Mouse (Mus musculus) myocyte (in vitro differentiated cells): ENCODE results near the gene Zmynd10.

Experiments
- CEBPB ChIP-seq: IDR thresholded peaks from 2 replicates; pipeline ENCODE4 v1.6.1; 2011; ENCODE audit warnings: mild to moderate bottlenecking, moderate library complexity; ENCODE audit not compliant: poor library complexity, insufficient read depth, severe bottlenecking
- E2F4 ChIP-seq: IDR thresholded peaks from one replicate; pipeline ENCODE4 v1.6.1; 2011; ENCODE audit warnings: mild to moderate bottlenecking, control low read depth, moderate library complexity; ENCODE audit not compliant: insufficient read depth
- MAX ChIP-seq: IDR thresholded peaks from one replicate; pipeline ENCODE4 v1.6.1; 2011; ENCODE audit warnings: low read depth, mild to moderate bottlenecking, control low read depth
- MYOD1 ChIP-seq, 3 experiments: IDR thresholded peaks; one replicate each; pipeline ENCODE4 v1.6.1; 2011; ENCODE audit warnings: control low read depth in 2 of 3, low read depth in 2 of 3, mild to moderate bottlenecking in 2 of 3, moderate library complexity in 1 of 3; ENCODE audit not compliant: insufficient read length in 2 of 3, control insufficient read depth in 1 of 3
- POLR2A ChIP-seq: IDR thresholded peaks from one replicate; pipeline ENCODE4 v1.6.1; 2011; ENCODE audit warnings: low read depth, mild to moderate bottlenecking, control low read depth, moderate library complexity; ENCODE audit not compliant: insufficient read length
- POLR2AphosphoS2 ChIP-seq: IDR thresholded peaks from one replicate; pipeline ENCODE4 v1.6.1; 2011; ENCODE audit warnings: low read depth, control low read depth; ENCODE audit not compliant: insufficient read length
- REST ChIP-seq: IDR thresholded peaks from one replicate; pipeline ENCODE4 v1.6.1; 2011; ENCODE audit warnings: mild to moderate bottlenecking, control low read depth, moderate library complexity; ENCODE audit not compliant: insufficient read depth, insufficient read length
- SRF ChIP-seq: IDR thresholded peaks from one replicate; pipeline ENCODE4 v1.6.1; 2011; ENCODE audit warnings: low read depth; ENCODE audit not compliant: control insufficient read depth, insufficient read length
- TCF12 ChIP-seq: IDR thresholded peaks from one replicate; pipeline ENCODE4 v1.6.1; 2011; ENCODE audit warnings: mild to moderate bottlenecking, control low read depth; ENCODE audit not compliant: poor library complexity, insufficient read depth, severe bottlenecking
- TCF3 ChIP-seq: IDR thresholded peaks from one replicate; pipeline ENCODE4 v1.6.1; 2011; ENCODE audit warnings: low read depth, control low read depth; ENCODE audit not compliant: insufficient read length
- USF1 ChIP-seq: IDR thresholded peaks from one replicate; pipeline ENCODE4 v1.6.1; 2011; ENCODE audit warnings: low read depth, mild to moderate bottlenecking, control low read depth, moderate library complexity

DNA sequence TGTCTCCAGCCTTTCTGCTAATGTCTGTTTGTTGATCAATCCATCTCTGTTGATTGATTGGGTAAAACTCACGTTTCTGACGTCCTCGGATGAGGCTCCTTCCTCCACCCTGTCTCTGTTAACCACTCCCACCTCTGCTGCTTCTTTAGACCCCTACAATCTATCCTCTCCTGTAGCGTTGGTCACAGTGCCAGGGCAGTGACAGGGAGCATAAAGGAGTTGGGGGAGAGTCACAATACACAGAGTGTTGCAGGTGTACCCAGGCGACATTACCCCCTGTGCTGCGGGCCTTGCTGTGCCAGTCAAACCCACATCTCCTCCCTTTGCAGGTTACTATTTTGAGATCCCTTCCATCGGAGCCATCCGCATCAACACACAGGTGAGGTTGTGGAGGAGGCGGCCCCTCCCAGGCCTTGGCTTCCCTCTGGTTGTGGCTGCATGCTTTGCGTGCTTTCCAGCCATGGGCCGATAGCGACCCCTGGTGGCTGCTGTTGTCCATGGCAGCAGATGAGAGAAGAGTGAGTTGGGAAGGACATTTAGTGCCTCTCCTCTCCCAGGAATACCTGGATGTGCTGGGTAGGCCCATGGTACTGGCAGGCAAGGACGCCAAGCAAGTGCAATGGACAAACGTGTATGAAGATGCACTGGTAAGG is 32.7 kb upstream of the Zmynd10 start:
- TF ChIP-seq CEBPB (no peak), POLR2A (no peak), POLR2AphosphoS2 (no peak), TCF12 (no peak), USF1 (no peak), E2F4 (no peak), MYOD1 (IDR thresholded peaks at IDR 0.05; ENCODE audit: control insufficient read depth in 1 of 3, insufficient read length in 2 of 3, low read depth in 2 of 3) (no peak), TCF3 (no peak), SRF (no peak), MAX (no peak), REST (no peak)
